Mouse (Mus musculus) forebrain, embryonic 12.5 days (tissue): ENCODE measurements around the gene Cd68. TPM values are rescaled to one million over a fixed set of nuclear protein-coding genes. Genes with fewer than 3 reads are reported as not detected.

Experiments
- ATAC-seq: fragments of 200-750 bp; cut with Nextera tagmentation; 2 replicates; pipeline ENCODE4 v1.8.0; 2017; ENCODE audit warnings: moderate TSS enrichment; ENCODE audit not compliant: low FRiP score
- H3K27ac ChIP-seq: fragments of 300-500 bp; sonication (generic); 2 replicates; pipeline ENCODE4 v1.5.1; 2016; ENCODE audit warnings: mild to moderate bottlenecking
- H3K27me3 ChIP-seq: fragments of 300-500 bp; sonication (generic); 2 replicates; pipeline ENCODE4 v1.6.1; 2016; ENCODE audit warnings: mild to moderate bottlenecking
- H3K36me3 ChIP-seq: fragments of 300-500 bp; sonication (generic); replicated peaks from 2 replicates; pipeline ENCODE4 v1.6.1; 2016; ENCODE audit warnings: mild to moderate bottlenecking
- H3K4me1 ChIP-seq: fragments of 300-500 bp; sonication (generic); 2 replicates; pipeline ENCODE4 v1.6.1; 2016
- H3K4me2 ChIP-seq: fragments of 300-500 bp; sonication (generic); 2 replicates; pipeline ENCODE4 v1.6.1; 2016; ENCODE audit warnings: mild to moderate bottlenecking, moderate library complexity
- H3K4me3 ChIP-seq: fragments of 300-500 bp; sonication (generic); replicated peaks from 2 replicates; pipeline ENCODE4 v1.5.1; 2016; ENCODE audit warnings: mild to moderate bottlenecking
- H3K9ac ChIP-seq: fragments of 300-500 bp; sonication (generic); 2 replicates; pipeline ENCODE4 v1.6.1; 2016; ENCODE audit warnings: mild to moderate bottlenecking
- H3K9me3 ChIP-seq: fragments of 300-500 bp; sonication (generic); 2 replicates; pipeline ENCODE4 v1.6.1; 2016
- WGBS: fragments of 180-500 bp; shearing (Covaris S2); methylation state at CpG from one replicate; pipeline ENCODE4 v1.1.7; 2016; 5-methylcytosine and 5-hydroxymethylcytosine counted together
- polyA plus RNA-seq: library from polyadenylated mRNA; unstranded; fragments of >200 nt; fragmentation: Nextera tagmentation; extraction: Ambion mirVana; gene quantifications from 2 replicates; pipeline ENCODE4 v1.2.1, GENCODE M21; 2016

The Cd68 gene
- 5.5 TPM in 2 replicates for polyA plus RNA-seq

DNA sequence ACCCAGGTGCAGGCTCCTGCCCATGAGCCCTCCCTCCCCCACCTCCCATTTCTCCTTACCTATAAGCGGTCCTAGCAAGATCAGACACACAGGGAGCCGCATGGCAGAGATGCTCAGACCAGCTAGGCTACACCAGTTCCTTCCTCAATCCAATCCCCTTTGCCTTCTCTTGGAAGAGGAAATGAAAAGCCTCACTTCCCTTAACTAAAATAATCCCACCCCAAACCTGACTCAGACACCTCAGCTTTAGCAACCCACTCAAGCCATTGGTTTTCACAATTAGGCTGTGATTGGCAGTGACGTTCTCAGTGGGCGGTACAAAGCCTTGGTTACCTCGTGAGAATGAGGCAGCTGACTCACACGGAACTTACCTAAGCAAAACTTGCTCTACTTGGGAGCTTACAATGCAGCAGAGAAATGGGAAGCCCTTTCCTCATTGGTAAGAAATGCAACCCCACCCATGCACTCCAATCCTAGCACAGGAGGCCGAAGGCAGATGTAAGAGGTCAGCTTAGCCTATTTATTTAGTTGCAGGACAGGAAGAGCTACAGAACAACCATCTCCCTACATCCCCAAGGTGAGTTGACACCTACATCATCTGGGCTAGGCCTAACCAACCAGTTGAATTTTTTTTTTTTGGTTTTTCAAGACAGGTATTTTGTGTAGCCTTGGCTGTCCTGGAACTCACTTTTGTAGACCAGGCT is at the start of gene Cd68:
Gene Cd68 (minus strand): TSS at position 193 of the 704 bp plus-strand sequence.
- no peak for ATAC-seq
- Histone ChIP-seq H3K36me3 (peaks cover 68% of the 10 kb centered on the region), H3K4me2 (no peak within 1 kb of the TSS), H3K9me3 (no peaks in the 10 kb centered on the region), H3K4me3 (no peak within 1 kb of the TSS), H3K27ac (no peak within 1 kb of the TSS), H3K9ac (0 out of 2 replicates have a peak within 1 kb of the TSS, but pooled peaks have one; percentile 17), H3K27me3 (no peaks in the 10 kb centered on the region), H3K4me1 (peaks cover 32% of the 10 kb centered on the region)
- WGBS, result 29% methylated on average over 7 of the region's 7 CpGs

- ATAC-seq, result no peak
- Histone ChIP-seq H3K9ac (no peak overlapping the region), H3K4me3 (no peak overlapping the region), H3K4me2 (no peak overlapping the region), H3K9me3 (no peaks in the 10 kb centered on the region), H3K4me1 (peaks cover 5% of the 10 kb centered on the region; the same call in 1 of the 2 replicates), H3K36me3 (no peaks in the 10 kb centered on the region), H3K27ac (no peak overlapping the region), H3K27me3 (no peaks in the 10 kb centered on the region)
- WGBS, result 63% methylated on average over 9 of the region's 9 CpGs
Measured at GRCm38 (mm10) chr11:69715482-69715881, 49.5 kb upstream of the Cd68 start.

DNA sequence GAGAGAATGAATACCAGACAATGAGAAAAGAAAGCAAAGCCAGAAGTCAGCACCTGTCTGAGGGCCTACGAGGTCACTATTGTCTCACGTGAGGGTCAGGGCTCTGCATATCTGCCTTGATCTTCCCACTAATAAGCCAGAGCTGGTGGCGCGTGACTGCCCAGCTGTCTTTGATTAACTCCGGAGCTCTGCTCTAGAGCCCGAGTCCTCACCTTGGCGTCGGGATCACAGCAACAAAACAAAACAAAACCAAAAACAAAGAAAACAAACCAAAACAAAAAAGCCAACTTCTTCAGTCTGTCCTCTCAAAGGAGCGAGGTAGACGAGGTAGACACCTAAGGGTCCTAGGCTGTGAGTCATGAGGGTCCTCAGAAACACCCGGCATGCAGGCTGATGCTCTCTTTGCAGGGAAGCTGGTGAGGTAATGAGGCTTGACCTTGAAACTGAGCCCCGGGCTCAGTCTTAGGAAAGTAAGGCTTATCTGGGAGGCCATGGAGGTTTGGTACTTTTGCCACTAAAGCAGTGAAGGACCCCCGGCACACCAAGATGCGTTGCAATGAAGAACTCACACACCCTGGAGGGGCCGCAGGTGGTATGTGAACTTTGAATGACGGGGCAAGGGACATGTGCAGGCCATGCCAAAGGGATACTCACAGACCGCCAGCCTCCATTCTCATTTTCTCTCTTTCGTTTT is 48.8 kb upstream of the Cd68 start:
- no peaks in the 10 kb centered on the region for H3K27me3 ChIP-seq
- H3K36me3 ChIP-seq, result no peaks in the 10 kb centered on the region
- H3K9me3 ChIP-seq, result no peaks in the 10 kb centered on the region
- no peak overlapping the region for H3K4me3 ChIP-seq
- H3K9ac ChIP-seq, result no peak overlapping the region
- peaks cover 5% of the 10 kb centered on the region; the same call in 1 of the 2 replicates for H3K4me1 ChIP-seq
- 79% methylated on average over 18 of the region's 18 CpGs for WGBS
- no peak overlapping the region for H3K27ac ChIP-seq
- H3K4me2 ChIP-seq, result no peak overlapping the region
- no peak for ATAC-seq

GRCm38 (mm10) chr11:69712954-69713672 is 47.2 kb upstream of the Cd68 start:
- no peak for ATAC-seq
- Histone ChIP-seq H3K9ac (no peak overlapping the region), H3K9me3 (no peaks in the 10 kb centered on the region), H3K4me1 (no peaks in the 10 kb centered on the region), H3K27ac (no peak overlapping the region), H3K27me3 (no peaks in the 10 kb centered on the region), H3K4me2 (no peak overlapping the region), H3K4me3 (no peak overlapping the region), H3K36me3 (no peaks in the 10 kb centered on the region)
- WGBS, result 88% methylated on average over 20 of the region's 20 CpGs

- Histone ChIP-seq H3K9ac (no peak overlapping the region), H3K9me3 (no peaks in the 10 kb centered on the region), H3K36me3 (no peaks in the 10 kb centered on the region), H3K4me3 (no peak overlapping the region), H3K4me2 (no peak overlapping the region), H3K27ac (no peak overlapping the region), H3K27me3 (no peaks in the 10 kb centered on the region), H3K4me1 (no peaks in the 10 kb centered on the region)
- WGBS, result 87% methylated on average over 2 of the region's 2 CpGs
- no peak for ATAC-seq
Measured at GRCm38 (mm10) chr11:69711082-69711481, 45.1 kb upstream of the Cd68 start.

DNA sequence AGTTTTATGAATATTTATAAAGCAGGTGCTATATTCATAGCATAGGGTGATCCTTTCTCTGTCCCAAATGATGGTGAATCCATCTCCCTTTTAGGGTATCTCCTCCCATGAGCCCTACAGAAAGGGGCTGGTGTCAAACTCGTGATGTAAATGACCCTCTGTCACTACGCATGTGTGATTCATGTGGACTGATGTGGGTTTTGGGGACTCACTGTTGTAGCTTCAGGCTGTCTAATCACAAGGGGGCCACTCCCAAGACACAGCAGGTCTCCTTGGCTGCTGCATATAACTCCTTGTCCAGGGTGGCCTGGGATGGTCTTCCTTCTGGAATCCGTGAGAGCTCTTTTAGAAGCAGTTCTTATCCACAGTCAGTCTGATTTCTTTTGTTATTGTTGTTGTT is 44.5 kb upstream of the Cd68 start:
- Histone ChIP-seq H3K36me3 (no peaks in the 10 kb centered on the region), H3K27me3 (no peaks in the 10 kb centered on the region), H3K27ac (no peak overlapping the region), H3K4me3 (no peak overlapping the region), H3K4me2 (no peak overlapping the region), H3K4me1 (no peaks in the 10 kb centered on the region), H3K9ac (no peak overlapping the region), H3K9me3 (no peaks in the 10 kb centered on the region)
- no peak for ATAC-seq
- 76% methylated on average over 3 of the region's 3 CpGs for WGBS

DNA sequence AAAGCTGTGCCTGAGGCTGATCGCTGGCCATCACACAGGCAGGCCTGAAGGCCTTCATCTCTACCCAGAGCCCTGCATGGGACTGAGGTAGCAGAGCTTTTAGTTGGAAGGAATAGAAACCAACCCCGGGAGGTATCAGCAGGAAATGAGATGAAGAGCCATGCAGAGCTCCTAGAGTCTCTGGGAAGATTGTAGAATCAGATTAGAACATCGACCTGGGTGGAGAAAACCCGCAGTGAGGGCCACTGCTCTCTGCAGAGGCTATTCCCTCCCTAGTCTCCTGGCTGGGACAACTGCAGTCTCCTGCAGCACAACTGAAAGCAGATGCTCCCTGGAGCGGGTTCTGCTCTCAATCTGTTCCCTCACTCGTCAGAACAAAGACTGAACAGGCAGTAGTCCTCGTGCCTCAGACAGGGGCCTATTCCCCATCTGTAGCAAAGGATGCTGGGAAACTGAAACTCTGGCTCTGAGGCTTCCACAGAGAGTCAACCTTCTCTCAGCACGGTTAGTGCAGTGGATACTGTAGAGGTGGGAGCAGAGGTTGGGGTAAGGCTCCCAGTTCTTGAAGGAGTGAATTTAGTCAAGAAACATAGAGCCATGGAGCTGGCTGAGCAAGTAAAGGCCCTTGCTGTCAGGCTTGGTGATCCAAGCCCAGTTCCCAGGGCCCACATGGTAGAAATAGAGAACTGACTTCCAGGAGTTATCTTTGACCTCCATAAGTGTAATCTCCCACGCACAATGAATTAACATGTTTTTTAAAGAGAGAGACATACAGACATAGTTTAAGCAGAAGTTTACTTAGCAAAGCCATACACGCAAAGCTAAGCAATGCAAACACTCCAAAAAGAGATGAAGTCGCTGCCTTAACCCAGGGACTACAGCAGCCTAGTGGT is 43.8 kb upstream of the Cd68 start:
- ATAC-seq, result no peak
- H3K9me3 ChIP-seq, result no peaks in the 10 kb centered on the region
- WGBS, result 53% methylated on average over 11 of the region's 11 CpGs
- no peak overlapping the region for H3K4me2 ChIP-seq
- H3K27ac ChIP-seq, result no peak overlapping the region
- no peaks in the 10 kb centered on the region for H3K27me3 ChIP-seq
- no peaks in the 10 kb centered on the region for H3K4me1 ChIP-seq
- H3K4me3 ChIP-seq, result no peak overlapping the region
- no peaks in the 10 kb centered on the region for H3K36me3 ChIP-seq
- no peak overlapping the region for H3K9ac ChIP-seq

DNA sequence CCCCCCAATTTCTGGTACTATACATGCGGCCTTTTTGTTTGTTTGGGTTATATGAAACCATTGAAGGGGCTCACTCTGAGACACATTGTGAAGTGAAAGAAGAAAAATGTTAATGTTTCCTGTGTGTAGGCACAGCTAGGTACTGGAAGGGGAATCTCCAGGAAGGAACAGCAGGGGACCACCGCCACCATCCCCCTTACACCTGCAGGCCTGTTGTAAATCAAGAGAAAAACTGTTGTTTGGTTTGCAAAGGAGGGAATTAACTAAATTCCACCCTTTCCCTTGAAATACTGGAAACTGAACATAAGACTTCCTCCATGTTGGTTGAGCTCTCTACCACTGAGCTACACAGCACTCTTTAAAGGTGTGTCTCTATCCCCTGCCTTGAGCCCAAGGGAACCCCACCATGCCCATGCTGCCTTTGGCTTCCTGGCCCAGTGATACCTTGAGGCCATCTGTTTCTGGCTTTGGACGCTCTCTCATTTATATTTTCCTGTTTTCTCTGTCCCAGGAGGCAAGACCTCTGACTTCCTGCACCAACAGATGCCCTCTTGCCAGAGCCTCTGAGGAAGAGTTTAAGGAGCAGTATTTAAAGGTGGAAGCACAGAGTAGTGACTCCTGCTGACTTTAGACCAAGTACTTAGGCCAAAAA is 42.8 kb upstream of the Cd68 start:
- Histone ChIP-seq H3K27ac (no peak overlapping the region), H3K36me3 (no peaks in the 10 kb centered on the region), H3K4me2 (no peak overlapping the region), H3K9ac (no peak overlapping the region), H3K27me3 (no peaks in the 10 kb centered on the region), H3K9me3 (no peaks in the 10 kb centered on the region), H3K4me3 (no peak overlapping the region), H3K4me1 (no peaks in the 10 kb centered on the region)
- ATAC-seq, result no peak
- 85% methylated on average over 3 of the region's 3 CpGs for WGBS

GRCm38 (mm10) chr11:69707873-69708381 is 42.0 kb upstream of the Cd68 start:
- H3K4me3 ChIP-seq, result no peak overlapping the region
- no peaks in the 10 kb centered on the region for H3K36me3 ChIP-seq
- no peaks in the 10 kb centered on the region for H3K27me3 ChIP-seq
- WGBS, result 83% methylated on average over 4 of the region's 4 CpGs
- no peaks in the 10 kb centered on the region for H3K9me3 ChIP-seq
- ATAC-seq, result no peak
- no peak overlapping the region for H3K27ac ChIP-seq
- no peak overlapping the region for H3K9ac ChIP-seq
- H3K4me1 ChIP-seq, result no peaks in the 10 kb centered on the region
- H3K4me2 ChIP-seq, result no peak overlapping the region

- 92% methylated on average over 4 of the region's 4 CpGs for WGBS
- no peak for ATAC-seq
- H3K4me3 ChIP-seq, result no peak overlapping the region
- no peaks in the 10 kb centered on the region for H3K4me1 ChIP-seq
- H3K9ac ChIP-seq, result no peak overlapping the region
- H3K27me3 ChIP-seq, result no peaks in the 10 kb centered on the region
- H3K36me3 ChIP-seq, result no peaks in the 10 kb centered on the region
- no peaks in the 10 kb centered on the region for H3K9me3 ChIP-seq
- H3K4me2 ChIP-seq, result no peak overlapping the region
- no peak overlapping the region for H3K27ac ChIP-seq
Measured at GRCm38 (mm10) chr11:69707480-69707847, 41.5 kb upstream of the Cd68 start.

- H3K27me3 ChIP-seq, result no peaks in the 10 kb centered on the region
- no peak overlapping the region for H3K27ac ChIP-seq
- H3K4me3 ChIP-seq, result no peak overlapping the region
- H3K4me1 ChIP-seq, result no peaks in the 10 kb centered on the region
- no peak overlapping the region for H3K4me2 ChIP-seq
- H3K9me3 ChIP-seq, result no peaks in the 10 kb centered on the region
- 54% methylated on average over 6 of the region's 6 CpGs for WGBS
- no peak overlapping the region for H3K9ac ChIP-seq
- no peaks in the 10 kb centered on the region for H3K36me3 ChIP-seq
- no peak for ATAC-seq
Measured at GRCm38 (mm10) chr11:69706775-69707479, 41.0 kb upstream of the Cd68 start.
